Mouse (Mus musculus): Measurements from ENCODE around the gene Hipk2.

Gene Hipk2

DNA sequence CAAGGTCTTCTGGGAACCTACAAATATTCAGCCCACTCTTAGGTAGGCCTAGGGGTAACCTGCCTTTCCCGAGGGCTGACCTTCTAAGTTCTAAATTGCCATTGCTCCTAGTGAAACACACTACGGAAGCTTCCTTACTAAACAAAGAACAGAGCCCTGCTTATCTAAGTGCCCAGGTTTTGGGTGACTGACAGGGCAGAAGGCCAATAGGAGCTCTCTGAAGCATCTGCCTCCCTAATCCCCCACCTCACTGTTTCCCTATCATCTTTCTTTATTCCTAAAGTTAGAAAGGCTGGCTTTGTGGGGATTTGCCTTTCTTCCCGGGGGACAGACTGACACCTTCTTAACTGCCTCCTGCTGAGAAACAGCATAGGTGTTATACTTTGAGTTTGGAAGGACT lies 136.7 kb downstream of the Hipk2 start:
- DNase-seq, result no peak

DNA sequence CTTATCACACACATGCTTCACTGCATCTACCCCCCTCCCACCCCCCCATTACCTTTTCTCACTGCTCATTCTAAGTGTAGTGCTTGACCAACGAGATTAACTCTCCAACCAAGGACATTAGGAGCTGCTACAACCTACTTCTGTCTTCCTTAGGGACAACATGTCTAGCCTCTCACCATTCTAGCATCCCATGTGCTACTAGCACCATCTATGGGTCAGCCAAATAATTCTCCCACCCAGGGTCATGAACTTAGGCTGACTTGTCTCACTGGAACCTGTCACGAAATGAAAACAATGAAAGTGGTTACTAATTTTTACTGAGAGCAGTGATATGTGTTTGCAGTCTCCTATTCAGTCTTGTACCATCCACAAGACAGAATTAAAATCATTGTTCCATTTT lies 138.2 kb downstream of the Hipk2 start:
- DNase-seq, result no peak

DNA sequence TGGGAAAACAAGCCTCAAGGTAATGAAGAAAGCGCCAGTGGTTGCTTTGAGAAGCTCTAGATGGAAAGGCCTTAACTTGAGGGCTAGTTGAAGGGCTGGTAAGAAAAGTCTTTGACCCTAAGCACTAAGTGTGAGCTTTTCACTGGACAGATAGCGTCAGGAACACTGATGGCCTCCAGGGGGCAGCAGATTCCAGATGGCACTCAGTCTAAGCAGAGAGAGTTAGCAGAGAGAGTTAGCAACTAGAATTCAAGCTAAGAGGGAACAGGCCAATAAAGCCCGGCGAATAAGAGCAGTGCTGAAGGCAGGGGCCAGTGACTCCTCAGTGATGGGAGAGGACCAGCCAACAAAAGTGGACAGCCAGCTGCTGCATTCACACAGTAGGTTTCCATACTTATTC lies 139.7 kb downstream of the Hipk2 start:
- peak; percentile 89 for DNase-seq

DNA sequence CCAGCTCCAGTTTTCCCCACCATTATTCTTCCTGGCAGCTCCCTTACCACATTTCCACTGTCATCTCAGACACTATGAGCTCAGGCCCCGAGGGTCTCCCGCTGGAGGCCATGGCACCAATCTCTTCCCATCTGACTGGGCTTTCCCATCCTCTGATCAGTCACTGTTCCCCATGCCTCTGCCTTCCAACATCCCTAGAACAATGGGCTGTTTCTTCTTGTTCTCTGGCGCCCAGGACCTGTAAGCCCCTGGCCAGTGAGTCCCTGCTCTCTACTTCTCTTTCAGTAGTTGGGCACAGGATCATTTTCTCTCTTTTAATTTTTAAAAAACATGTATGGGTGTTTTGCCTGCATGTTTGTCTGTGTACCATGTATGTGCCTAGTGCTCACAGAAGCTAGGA lies 143.3 kb downstream of the Hipk2 start:
- no peak for DNase-seq

- DNase-seq, result no peak
These were observed 145.5 kb downstream of the Hipk2 start for GRCm38 (mm10) chr6:38730169-38731146.

DNA sequence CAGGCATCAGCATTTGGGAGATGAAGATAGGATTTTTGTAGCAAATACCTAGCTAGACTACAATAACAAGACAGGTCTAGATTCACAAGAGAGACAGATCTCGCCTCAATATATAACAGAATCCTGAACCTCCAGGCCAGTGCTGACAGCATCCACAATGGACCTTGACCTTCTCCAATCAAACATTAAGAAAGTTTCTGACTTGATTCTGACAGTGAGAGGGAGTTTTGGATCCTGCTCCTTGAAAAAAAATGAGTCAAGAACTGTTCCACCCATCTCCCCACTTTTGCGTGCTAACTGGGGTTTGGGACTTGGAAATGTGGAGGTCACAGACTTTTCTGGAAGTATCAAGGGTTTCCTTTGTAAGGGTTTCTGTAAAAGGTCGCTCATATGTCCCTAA lies 150.4 kb downstream of the Hipk2 start:
- DNase-seq, result no peak

DNA sequence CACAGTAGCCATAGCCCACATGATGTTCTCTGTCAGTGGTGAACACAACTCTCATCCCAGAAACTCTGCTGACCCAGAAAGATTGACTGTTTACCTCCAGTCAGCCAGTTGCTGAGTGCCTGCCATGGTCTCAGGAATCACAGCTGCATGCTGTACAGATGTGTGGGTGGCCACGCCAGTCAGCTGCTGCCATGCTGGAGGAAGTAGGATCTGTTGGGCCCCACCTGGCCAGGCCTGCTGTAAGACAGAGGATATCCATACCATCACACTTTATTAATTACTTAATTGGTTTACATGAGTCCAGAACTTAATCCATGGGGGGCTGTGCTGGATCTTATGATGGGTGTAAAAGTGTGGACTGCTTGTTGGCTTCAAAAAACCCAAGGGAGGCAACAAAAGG lies 154.6 kb downstream of the Hipk2 start:
- no peak for DNase-seq

GRCm38 (mm10) chr6:38719229-38719628 lies 156.7 kb downstream of the Hipk2 start:
- no peak for DNase-seq

DNA sequence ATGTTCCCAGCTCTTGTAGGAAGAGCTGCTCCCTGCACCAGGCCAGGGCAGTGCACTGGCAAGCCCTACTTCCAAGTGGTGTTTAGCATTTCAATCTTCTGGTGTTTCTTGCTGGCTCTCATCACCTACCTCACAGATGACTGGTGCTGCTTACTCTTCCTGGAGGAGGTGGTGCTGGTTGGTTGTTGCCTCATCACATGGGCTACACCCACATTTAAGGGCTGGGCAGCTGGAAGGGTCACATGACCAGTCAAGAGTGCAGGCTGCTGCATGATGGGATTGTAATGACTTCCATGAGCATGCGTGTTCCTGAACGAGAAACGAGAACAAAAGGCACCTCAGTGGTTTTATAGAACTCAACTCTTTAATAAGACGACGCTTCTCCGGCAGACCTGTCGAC lies 157.3 kb downstream of the Hipk2 start:
- no peak for DNase-seq

GRCm38 (mm10) chr6:38715881-38716280 lies 160.1 kb downstream of the Hipk2 start:
- no peak for DNase-seq

- DNase-seq, result no peak
These were observed 161.7 kb downstream of the Hipk2 start for GRCm38 (mm10) chr6:38713957-38714898.

DNA sequence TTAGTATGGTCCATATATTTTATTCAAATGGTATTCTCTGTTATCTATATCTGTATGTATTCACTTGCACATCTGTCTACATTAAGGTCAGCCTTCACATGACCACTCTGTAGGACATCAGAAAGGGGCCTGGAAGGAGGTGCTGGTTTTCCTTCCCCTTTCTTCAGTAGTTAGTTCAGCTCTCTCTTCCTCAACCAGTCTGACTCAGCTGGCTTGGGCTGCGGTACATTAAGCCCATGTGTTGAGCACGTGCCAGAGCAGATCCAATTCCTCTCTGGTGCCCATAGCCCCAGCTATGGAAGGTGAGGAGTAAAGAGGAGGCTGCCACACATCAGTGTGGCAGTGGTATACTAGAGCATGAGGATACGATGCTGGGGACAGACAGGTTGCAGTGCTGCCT lies 165.5 kb downstream of the Hipk2 start:
- no peak for DNase-seq

DNA sequence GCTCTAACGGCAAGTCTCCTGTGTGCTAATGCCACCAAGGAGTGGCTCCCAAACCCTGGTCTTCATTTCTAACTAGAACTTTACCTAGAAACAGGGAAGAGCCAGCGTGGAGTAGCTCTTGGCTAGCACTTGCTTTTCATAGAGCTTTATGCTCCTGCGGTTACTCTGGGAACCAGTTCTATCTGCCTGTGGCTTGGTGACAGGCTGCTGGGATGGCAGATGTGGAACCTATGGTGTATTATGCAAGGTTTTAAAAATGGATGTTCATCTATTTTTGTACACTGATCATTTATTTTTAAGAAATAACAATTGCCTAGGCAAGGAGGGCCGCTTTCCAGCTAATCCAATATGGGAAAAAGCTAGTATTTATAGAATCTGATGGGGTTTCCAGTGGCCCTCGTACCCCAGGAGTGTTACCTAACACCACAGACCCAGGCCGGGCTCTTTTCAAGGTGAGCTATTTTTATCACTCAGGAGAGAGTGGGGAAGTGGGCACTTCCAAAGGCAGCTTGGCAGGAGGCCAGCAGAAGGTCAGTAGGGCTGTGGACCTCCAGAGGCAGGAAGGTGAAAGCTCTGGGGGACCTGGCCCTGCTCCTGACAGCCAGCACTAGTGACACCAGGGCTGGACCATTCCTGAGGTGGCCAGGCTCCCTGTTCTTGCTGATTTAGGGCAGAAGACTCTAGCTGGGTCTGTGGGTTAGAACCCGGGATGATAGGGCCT lies 171.5 kb downstream of the Hipk2 start:
- peak; percentile 37 for DNase-seq

DNA sequence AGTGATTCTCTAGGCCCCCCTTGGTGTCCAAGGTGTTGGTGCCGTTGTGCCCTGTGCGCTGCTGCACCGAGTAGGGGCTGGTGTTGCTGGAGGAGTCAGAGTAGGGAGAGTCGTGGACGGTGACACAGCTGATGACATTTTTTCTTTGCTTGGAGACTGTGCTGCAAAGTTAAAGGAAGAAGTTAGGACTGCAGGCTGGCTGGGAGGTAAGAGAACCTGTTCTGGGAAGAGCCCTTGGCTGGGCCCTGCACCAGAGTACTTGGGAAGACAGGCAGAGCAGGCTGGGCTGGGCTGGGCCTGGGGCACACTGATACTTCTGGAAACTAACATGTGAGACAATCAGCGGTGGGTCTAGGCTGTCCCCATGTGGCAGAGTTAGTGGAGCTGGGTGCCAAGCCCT lies 172.4 kb downstream of the Hipk2 start:
- DNase-seq, result no peak

GRCm38 (mm10) chr6:38702810-38703399 lies 173.1 kb downstream of the Hipk2 start:
- peak; percentile 47 for DNase-seq

DNA sequence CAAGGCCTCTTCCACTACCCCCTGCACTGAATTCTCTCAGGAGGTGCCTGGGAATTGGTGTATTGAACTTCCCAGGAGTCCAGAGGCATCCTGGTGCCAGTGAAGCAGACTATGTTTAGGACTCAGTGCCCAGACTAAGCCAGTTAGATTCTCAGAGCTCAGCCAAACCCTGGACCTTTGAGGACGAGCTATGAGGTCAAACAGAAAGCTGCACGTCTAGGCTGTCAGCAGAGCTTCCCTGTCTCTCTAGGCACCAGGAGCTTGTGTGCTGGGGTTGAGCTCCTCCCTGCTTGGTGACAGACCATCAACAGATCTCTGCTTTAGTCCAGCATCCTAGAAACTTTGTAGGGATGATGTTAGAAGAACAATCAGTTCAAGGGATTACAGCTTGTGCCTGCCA lies 174.5 kb downstream of the Hipk2 start:
- DNase-seq, result no peak

- DNase-seq, result peak; percentile 16
These were observed 177.6 kb downstream of the Hipk2 start for GRCm38 (mm10) chr6:38698233-38698889.

DNA sequence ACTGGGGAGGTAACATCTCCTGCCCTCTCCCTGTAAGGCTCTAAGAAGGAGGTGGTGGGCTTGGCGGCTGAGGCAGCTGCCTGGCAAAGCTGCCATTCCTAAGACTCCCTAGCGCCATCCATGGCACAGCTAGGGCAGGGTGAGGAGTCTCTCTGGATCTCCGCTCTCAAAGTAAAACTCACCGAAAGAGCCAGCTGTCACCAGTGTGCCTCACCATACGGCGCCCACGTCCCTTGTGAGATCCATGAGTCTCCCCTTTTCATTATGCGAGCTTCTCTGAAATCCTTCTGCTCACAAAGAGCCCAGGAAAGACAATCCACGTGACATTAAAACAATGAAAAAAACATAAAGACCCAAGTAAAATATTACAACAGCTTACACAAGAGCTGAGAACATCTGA lies 179.4 kb downstream of the Hipk2 start:
- no peak for DNase-seq

DNA sequence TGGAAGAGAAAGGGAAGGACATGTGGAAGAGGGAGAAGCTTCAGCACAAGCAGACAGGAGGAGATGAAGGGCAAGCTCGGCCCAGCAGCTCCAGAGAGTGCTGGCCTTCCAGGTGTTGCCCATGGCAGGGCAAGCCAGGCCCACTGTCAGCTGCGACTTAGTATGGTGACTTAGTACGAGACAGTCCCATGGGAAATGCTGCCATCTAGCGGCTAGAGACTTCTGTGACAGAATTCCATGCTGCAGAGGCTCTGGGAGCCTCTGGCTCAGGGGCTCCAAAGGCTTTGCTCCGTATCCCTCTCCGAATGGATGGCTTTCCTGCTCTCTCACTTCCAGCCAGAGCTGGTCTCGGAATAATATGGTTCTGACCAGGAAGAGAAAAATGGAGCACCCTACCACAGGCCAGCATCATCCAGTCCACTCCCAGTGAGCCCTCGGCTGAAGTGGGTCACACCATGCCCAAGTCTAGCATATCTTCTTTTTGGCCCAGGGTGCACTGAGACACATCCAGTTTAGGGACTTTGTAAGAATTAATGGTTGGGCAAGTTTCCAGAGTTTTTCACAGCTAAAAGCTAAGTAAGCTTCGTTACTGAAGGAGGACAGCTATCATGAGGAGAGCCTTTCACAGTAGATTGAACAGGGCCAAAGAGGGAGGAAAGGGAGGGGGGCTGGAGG lies 180.4 kb downstream of the Hipk2 start:
- DNase-seq, result peak; percentile 90

DNA sequence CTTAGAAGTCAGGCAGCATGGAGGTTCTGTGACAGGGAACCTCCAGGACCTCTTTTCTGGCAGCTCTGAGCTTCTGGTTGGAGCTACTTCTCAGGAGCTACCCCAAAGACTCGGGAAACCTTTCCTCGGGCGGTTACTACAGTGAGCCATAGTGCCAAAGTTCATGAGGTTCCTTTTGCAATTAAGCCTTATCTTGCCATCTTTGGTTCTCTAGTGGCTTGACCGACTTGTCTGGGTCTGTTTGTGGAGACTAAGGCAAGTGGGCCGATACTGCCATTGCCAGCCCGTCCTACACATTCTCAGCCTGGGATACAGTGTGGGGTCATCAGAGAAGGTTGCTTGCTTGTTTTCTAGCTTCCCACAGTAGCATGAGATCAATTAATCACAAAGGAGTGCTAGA lies 183.4 kb downstream of the Hipk2 start:
- DNase-seq, result no peak

GRCm38 (mm10) chr6:38691052-38691451 lies 184.9 kb downstream of the Hipk2 start:
- no peak for DNase-seq

All from lung, postnatal 14 days (tissue).